Mouse (Mus musculus) testis, adult 2 months (tissue): Measurements from ENCODE around the gene Sumo3.

ENCODE experiments used
- CTCF ChIP-seq: fragments of 200-500 bp; IDR thresholded peaks from 2 replicates; pipeline ENCODE4 v1.5.1; 2012; ENCODE audit warnings: low read depth, mild to moderate bottlenecking, inconsistent platforms, low read length, moderate library complexity; ENCODE audit not compliant: control insufficient read depth, insufficient read depth, insufficient replicate concordance
- POLR2A ChIP-seq: fragments of 200-500 bp; IDR thresholded peaks from 2 replicates; pipeline ENCODE4 v1.6.1; 2012; ENCODE audit warnings: low read depth, mild to moderate bottlenecking, inconsistent platforms, low read length, moderate library complexity; ENCODE audit not compliant: control insufficient read depth

DNA sequence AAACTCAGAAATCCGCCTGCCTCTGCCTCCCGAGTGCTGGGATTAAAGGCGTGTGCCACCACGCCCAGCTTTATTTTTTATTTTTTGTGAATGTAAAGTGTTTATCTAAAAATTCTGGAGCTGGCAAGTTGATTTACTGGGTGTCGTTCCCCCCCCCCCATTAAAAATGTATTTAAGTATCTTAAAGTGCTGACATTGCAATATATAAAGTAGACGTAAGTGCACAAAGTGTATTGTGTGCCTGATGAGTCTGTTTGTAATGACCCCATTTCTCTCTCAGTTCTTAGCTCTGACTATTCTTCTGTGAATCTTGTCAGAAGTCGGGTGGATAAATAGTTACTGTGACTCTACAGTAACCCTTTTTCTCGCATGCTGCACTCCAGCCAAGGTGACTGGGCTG lies 9.8 kb downstream of the Sumo3 start:
- TF ChIP-seq POLR2A (no peak), CTCF (no peak)
